Mouse (Mus musculus): ENCODE measurements around the gene Dusp6. TPM values are rescaled to one million over a fixed set of nuclear protein-coding genes. Genes with fewer than 3 reads are reported as not detected.

The Dusp6 gene
- total RNA-seq, 2 experiments from 2014 or later: 83.1 to 84.7 TPM

DNA sequence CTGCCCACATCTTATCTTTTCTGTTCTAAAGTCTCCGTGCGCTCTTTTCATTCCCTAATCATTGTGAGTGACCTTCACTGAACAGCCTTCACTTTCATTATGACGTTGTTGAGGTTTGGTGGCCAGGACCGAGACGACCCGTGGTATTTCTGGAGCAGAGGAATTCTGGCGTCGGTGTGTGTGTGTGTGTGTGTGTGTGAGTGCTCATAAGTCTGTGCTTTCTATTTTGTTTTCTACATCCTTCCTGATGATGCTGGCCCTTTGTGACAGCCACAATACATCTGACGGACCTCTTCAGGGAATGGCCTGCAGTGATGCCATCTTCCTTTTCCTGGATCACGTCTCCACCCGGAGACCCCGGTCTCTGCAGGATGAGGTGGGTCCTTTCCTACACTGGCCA, 11.6 kb downstream of the Dusp6 start:
- DNase-seq: no peak

- no peak for DNase-seq
These were observed 16.2 kb downstream of the Dusp6 start for GRCm38 (mm10) chr10:99279067-99279880.

DNA sequence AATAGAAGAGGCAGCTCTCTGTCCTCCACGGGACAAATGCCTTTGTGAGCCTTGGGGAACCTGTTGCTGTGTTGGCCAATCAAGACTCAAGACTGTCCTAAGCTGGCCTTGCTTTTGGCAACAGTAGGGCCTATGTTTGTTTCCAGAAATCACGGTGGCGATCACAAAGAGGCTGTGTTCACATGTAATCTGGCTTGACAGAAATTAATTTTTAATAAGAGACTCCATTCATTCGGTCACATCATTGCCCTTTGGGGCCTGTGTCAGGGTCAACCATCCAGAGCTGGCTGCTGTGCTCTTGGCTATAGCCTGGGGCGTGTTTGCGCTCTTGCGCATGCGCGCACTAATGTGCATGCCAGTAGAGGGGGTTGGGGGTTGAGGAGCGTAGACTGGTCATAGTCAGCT, 21.0 kb downstream of the Dusp6 start:
- no peak for DNase-seq

DNA sequence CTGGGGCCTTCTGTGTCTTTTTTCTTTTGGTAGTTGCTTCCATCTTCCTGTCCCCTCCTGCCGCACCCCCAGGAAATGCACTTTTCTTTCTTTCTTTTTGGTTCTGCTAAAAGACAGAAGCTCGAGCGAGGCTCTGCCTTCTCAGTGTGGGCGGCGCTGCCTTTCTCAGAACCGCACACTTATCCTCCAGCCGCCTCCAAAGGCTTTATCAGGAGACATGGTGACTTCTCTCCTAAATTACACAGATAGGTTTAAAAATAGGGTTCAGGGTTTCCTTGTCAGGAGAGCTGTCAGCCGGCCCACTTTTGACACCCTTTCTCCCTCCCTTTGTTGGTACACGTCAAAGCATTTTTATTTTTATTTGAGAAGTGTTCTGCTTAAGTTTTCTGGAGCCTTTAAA, 21.9 kb downstream of the Dusp6 start:
- DNase-seq: no peak

DNA sequence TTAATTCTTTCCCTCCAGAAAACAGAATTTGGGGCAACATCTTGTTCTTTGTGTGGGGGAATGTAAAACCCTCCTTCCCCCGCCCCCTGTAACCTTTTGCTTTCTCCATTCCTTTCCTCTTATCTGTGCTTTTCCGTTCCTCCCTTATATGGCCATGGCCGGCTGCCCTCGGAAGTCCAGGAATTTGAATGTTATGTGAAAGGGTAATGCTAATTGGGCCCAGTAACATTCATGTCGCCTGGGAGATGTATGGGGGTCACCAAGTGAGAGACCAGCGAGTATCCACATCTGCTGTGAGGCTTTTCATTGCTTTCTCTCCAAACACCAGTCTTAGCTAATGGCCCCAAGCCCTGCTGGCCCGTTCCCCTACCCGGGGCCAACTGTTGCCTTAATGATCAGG, 22.7 kb downstream of the Dusp6 start:
- no peak for DNase-seq

GRCm38 (mm10) chr10:99286213-99286612, 23.2 kb downstream of the Dusp6 start:
- DNase-seq: no peak

GRCm38 (mm10) chr10:99286787-99287186, 23.8 kb downstream of the Dusp6 start:
- no peak for DNase-seq

DNA sequence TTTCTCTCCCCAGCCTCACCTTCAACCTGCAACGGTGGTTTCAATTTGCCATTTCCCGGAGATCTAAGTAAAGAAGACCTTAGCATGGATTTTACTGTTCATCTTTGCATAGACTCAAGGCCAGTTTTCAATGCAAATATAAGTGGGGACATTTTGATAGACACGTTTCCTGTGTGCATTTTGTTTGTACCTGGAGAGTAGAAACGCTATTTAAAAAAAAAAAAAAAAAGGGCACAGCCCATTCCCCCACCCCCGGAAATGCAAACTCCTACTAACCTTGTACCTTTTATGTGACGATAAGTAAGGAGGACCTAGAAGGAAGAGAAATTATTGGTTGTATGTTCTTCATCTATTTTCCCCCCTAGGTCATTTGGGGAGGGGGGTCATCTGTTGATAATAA, 24.2 kb downstream of the Dusp6 start:
- DNase-seq: no peak

- DNase-seq: no peak
These were observed 26.1 kb downstream of the Dusp6 start for GRCm38 (mm10) chr10:99289176-99289575.

GRCm38 (mm10) chr10:99293111-99293640, 30.1 kb downstream of the Dusp6 start:
- DNase-seq: no peak

- DNase-seq: no peak
These were observed 34.7 kb downstream of the Dusp6 start for GRCm38 (mm10) chr10:99297721-99298120.

- DNase-seq: no peak
These were observed 35.6 kb downstream of the Dusp6 start for GRCm38 (mm10) chr10:99298328-99299295.

DNA sequence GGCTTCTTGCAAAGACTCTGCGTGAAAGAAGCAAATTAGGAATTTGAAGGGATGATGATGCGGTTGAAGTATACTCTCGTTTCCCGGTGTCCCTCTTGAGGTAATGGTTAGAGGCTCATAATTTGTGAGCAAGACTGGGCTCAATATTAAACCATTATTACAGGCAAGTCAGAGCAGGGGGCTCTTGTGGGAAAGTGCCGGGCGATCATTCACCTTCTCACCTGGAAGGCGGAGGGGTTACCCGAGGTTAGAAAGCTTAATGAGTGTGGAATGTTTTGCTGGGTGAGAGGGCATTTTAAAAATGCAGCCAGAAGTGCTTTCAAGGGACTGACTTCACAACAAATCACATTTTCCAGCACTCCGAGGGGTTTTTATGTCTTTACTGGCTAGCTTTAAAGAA, 36.3 kb downstream of the Dusp6 start:
- DNase-seq: no peak

- no peak for DNase-seq
These were observed 39.0 kb downstream of the Dusp6 start for GRCm38 (mm10) chr10:99302051-99302450.

- no peak for DNase-seq
These were observed 45.8 kb downstream of the Dusp6 start for GRCm38 (mm10) chr10:99308837-99309236.

DNA sequence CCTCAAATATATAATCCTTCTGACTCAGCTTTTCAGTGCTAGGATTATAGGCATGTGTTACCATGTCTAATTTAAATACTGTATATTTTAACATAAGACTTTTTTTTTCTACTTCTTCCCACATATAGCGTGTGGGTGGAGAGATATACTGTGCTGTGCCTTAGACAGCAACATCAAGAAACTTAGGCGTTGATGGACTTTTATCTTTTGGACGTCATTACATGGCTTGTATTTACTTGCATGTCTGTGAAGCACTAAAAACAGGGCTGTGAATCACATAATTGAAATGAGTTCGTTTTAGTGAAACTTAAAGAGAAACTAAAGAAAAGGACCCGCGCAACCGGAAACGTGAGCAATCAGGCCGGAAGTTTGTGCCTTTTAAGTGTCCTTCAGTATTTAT, 46.6 kb downstream of the Dusp6 start:
- DNase-seq: no peak

GRCm38 (mm10) chr10:99310204-99310603, 47.2 kb downstream of the Dusp6 start:
- no peak for DNase-seq

DNA sequence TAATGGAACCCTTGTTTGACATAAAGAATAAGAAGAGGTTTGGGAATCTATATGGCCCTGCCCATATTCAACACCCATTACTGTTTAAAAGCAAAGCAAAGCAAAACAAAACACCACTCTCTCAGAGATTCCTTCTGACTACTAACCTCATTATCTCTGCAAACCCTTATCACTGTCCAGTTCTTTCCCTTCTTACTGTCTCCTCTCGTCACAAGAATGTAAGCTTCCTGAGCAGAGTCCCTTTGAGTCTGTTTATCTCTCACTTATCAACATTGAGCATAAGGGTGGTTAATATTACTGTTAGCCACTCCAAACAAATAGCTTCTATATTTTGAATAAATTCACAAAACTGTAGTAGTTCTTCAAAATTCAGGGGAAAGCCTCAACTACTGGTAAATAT, 48.9 kb downstream of the Dusp6 start:
- DNase-seq: no peak

DNA sequence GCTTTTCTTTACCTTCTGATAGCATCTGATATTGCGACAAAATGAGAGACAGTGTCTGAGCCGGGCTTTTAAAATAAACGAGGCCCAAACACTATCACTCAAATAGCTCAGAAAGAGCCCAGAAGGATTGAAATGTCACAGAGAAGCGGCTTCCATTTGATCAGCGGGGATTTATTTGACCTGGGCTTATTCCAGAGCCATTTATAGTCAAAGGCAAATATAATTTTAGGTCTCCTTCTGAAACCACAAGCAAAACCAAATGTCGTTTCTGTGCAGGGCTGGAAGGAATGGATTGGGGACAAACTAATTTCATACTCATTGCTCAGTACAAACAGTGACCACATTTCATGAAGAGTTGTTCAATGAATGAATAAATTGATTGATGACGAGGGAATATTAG, 51.3 kb downstream of the Dusp6 start:
- no peak for DNase-seq

DNA sequence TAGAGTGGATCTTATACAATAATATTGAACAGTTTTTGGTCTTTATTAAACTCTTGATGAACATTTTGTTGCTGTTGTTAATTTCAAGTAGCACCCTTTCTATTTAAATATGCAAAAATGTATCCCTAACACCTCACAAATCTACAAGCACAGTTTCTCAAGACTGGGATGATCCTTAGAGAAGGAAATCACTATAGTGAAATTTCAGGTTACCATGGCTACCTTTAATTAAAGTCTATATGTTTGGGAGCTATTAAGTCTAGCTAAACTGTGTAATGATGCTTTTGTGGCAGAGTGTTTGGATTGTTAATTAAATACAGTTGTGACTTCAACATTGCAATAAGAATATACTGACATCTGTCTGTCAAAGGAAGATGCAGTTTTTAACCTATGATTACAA, 54.0 kb downstream of the Dusp6 start:
- no peak for DNase-seq
